Mouse (Mus musculus) intestine, postnatal 0 days (tissue): ENCODE results near the gene Psmb10. TPM values are rescaled to one million over a fixed set of nuclear protein-coding genes. Genes with fewer than 3 reads are reported as not detected.
A peak's percentile ranks its signal among the peaks of the same experiment; 100 is the strongest.

Source experiments
- ATAC-seq: fragments of 200-750 bp; cut with Nextera tagmentation; 2 replicates; pipeline ENCODE4 v1.8.0; 2017; ENCODE audit warnings: mild to moderate bottlenecking, moderate TSS enrichment, moderate library complexity
- H3K27ac ChIP-seq: fragments of 300-500 bp; sonication (generic); 2 replicates; pipeline ENCODE4 v1.5.1; 2014; ENCODE audit warnings: mild to moderate bottlenecking, low read depth, low read length, moderate library complexity
- H3K27me3 ChIP-seq: fragments of 300-500 bp; sonication (generic); replicated peaks from 2 replicates; pipeline ENCODE4 v1.6.1; 2014; ENCODE audit warnings: low read length, mixed read lengths; ENCODE audit not compliant: control insufficient read depth, insufficient read depth
- H3K36me3 ChIP-seq: fragments of 300-500 bp; sonication (generic); 2 replicates; pipeline ENCODE4 v1.6.1; 2014; ENCODE audit warnings: mild to moderate bottlenecking, moderate library complexity; ENCODE audit not compliant: control insufficient read depth, insufficient read depth
- H3K4me1 ChIP-seq: fragments of 300-500 bp; sonication (generic); replicated peaks from 2 replicates; pipeline ENCODE4 v1.6.1; 2014; ENCODE audit warnings: antibody characterized with exemption, low read length, mixed read lengths; ENCODE audit not compliant: control insufficient read depth, insufficient read depth
- H3K4me2 ChIP-seq: fragments of 300-500 bp; sonication (generic); replicated peaks from 2 replicates; pipeline ENCODE4 v1.6.1; 2014; ENCODE audit warnings: low read depth, mild to moderate bottlenecking, moderate library complexity
- H3K4me3 ChIP-seq: fragments of 300-500 bp; sonication (generic); 2 replicates; pipeline ENCODE4 v1.5.1; 2014; ENCODE audit warnings: low read depth, low read length
- H3K9ac ChIP-seq: fragments of 300-500 bp; sonication (generic); 2 replicates; pipeline ENCODE4 v1.6.1; 2014; ENCODE audit warnings: mild to moderate bottlenecking, low read depth, low read length
- H3K9me3 ChIP-seq: fragments of 300-500 bp; sonication (generic); 2 replicates; pipeline ENCODE4 v1.6.1; 2016; ENCODE audit warnings: mixed run types; ENCODE audit not compliant: control insufficient read depth
- CTCF ChIP-seq: sonication (generic); IDR thresholded peaks from 2 replicates; pipeline ENCODE4 v1.5.1; 2016; ENCODE audit warnings: low read depth, mild to moderate bottlenecking, control low read depth, antibody characterized with exemption, moderate library complexity
- WGBS: fragments of 180-500 bp; shearing (Covaris S2); extraction: QIAGEN DNeasy Blood & Tissue Kit; methylation state at CpG from one replicate; pipeline ENCODE4 v1.1.7; 2014; 5-methylcytosine and 5-hydroxymethylcytosine counted together
- polyA plus RNA-seq: library from polyadenylated mRNA; unstranded; fragments of >200 nt; fragmentation: Nextera tagmentation; extraction: Ambion mirVana; gene quantifications from 2 replicates; pipeline ENCODE4 v1.2.1, GENCODE M21; 2015

Psmb10 gene
- polyA plus RNA-seq, 1 experiment from 2014 or later, result 186 TPM

- H3K9me3 ChIP-seq, result no peaks in the 10 kb centered on the region
- H3K27ac ChIP-seq, result no peak overlapping the region
- no peak overlapping the region for H3K4me3 ChIP-seq
- peak overlapping the region; percentile 92; the same call in 1 of the 2 replicates for H3K4me2 ChIP-seq
- 0 out of 2 replicates have a peak overlapping the region, but pooled peaks have one; percentile 74 for H3K9ac ChIP-seq
- peaks cover 36% of the 10 kb centered on the region; the same call in 1 of the 2 replicates for H3K36me3 ChIP-seq
- H3K4me1 ChIP-seq, result no peaks in the 10 kb centered on the region
- TF ChIP-seq CTCF, result no peak
- H3K27me3 ChIP-seq, result no peaks in the 10 kb centered on the region
- WGBS, result 39% methylated on average over 7 of the region's 7 CpGs
- no peak for ATAC-seq
Measured at GRCm38 (mm10) chr8:105935863-105936603, 2.2 kb downstream of the Psmb10 start.

GRCm38 (mm10) chr8:105935105-105935504 lies 3.1 kb downstream of the Psmb10 start:
- no peak for ATAC-seq
- TF ChIP-seq CTCF, result no peak
- H3K36me3 ChIP-seq, result peaks cover 40% of the 10 kb centered on the region; the same call in 1 of the 2 replicates
- H3K27ac ChIP-seq, result no peak overlapping the region
- no peaks in the 10 kb centered on the region for H3K27me3 ChIP-seq
- no peak overlapping the region for H3K4me2 ChIP-seq
- H3K9ac ChIP-seq, result no peak overlapping the region
- no peaks in the 10 kb centered on the region for H3K9me3 ChIP-seq
- H3K4me1 ChIP-seq, result no peaks in the 10 kb centered on the region
- H3K4me3 ChIP-seq, result no peak overlapping the region
- WGBS, result 80% methylated on average over 6 of the region's 6 CpGs

GRCm38 (mm10) chr8:105933762-105934161 lies 4.5 kb downstream of the Psmb10 start, which contains the start of gene Ctrl:
Gene Ctrl, minus strand, starts transcription at chr8:105933862.
- Histone ChIP-seq H3K9ac (no peak within 1 kb of the TSS), H3K4me3 (no peak within 1 kb of the TSS), H3K4me1 (no peaks in the 10 kb centered on the region), H3K36me3 (peaks cover 49% of the 10 kb centered on the region; the same call in 1 of the 2 replicates), H3K27ac (no peak within 1 kb of the TSS), H3K27me3 (no peaks in the 10 kb centered on the region), H3K9me3 (no peaks in the 10 kb centered on the region), H3K4me2 (no peak within 1 kb of the TSS)
- no peak for TF ChIP-seq CTCF
- no peak for ATAC-seq
- 95% methylated on average over 2 of the region's 2 CpGs for WGBS

- no peaks in the 10 kb centered on the region for H3K4me1 ChIP-seq
- H3K4me3 ChIP-seq, result no peak overlapping the region
- H3K27me3 ChIP-seq, result no peaks in the 10 kb centered on the region
- no peak overlapping the region for H3K4me2 ChIP-seq
- no peak overlapping the region for H3K9ac ChIP-seq
- peaks cover 49% of the 10 kb centered on the region; the same call in 1 of the 2 replicates for H3K36me3 ChIP-seq
- no peak for ATAC-seq
- H3K27ac ChIP-seq, result no peak overlapping the region
- H3K9me3 ChIP-seq, result no peaks in the 10 kb centered on the region
- WGBS, result 91% methylated on average over 11 of the region's 11 CpGs
- TF ChIP-seq CTCF, result no peak
Measured at GRCm38 (mm10) chr8:105932525-105932924, 5.7 kb downstream of the Psmb10 start.

GRCm38 (mm10) chr8:105931271-105931670 lies 7.0 kb downstream of the Psmb10 start:
- TF ChIP-seq CTCF, result no peak
- Histone ChIP-seq H3K9me3 (no peaks in the 10 kb centered on the region), H3K27me3 (no peaks in the 10 kb centered on the region), H3K9ac (no peak overlapping the region), H3K4me1 (no peaks in the 10 kb centered on the region), H3K4me2 (no peak overlapping the region), H3K27ac (no peak overlapping the region), H3K4me3 (no peak overlapping the region), H3K36me3 (peaks cover 49% of the 10 kb centered on the region; the same call in 1 of the 2 replicates)
- WGBS, result 94% methylated on average over 3 of the region's 3 CpGs
- no peak for ATAC-seq

- peaks cover 42% of the 10 kb centered on the region; the same call in 1 of the 2 replicates for H3K36me3 ChIP-seq
- WGBS, result 20% methylated on average over 8 of the region's 8 CpGs
- no peak overlapping the region for H3K4me3 ChIP-seq
- peak; percentile 52 for ATAC-seq
- TF ChIP-seq CTCF, result peak; percentile 96
- no peaks in the 10 kb centered on the region for H3K9me3 ChIP-seq
- no peak overlapping the region for H3K27ac ChIP-seq
- H3K27me3 ChIP-seq, result no peaks in the 10 kb centered on the region
- no peak overlapping the region for H3K4me2 ChIP-seq
- no peak overlapping the region for H3K9ac ChIP-seq
- no peaks in the 10 kb centered on the region for H3K4me1 ChIP-seq
Measured at GRCm38 (mm10) chr8:105930602-105931001, 7.6 kb downstream of the Psmb10 start.
